Comparison of ENCODE assay signal across 18 mouse cellular contexts in genomic region chr7:99164873-99165410, GRCm38 (mm10). TPM values are rescaled to one million over a fixed set of nuclear protein-coding genes. Genes with fewer than 3 reads are reported as not detected.
DNase-seq lines count a peak whose midpoint lies in the region; ATAC-seq lines count a peak whose summit lies in the region.
"Had no signal": no experiment of that assay in that cellular context is flagged by ENCODE, and none has a peak within 500 bp of the region (broad histone marks: within the 10 kb centered on the region; RNA-seq: fewer than 3 reads in every experiment).

No protein-coding gene starts in this region.

- peaks cover 65% of the 10 kb centered on the region for H3K4me1 ChIP-seq in liver, embryonic 15.5 days (replicated peaks)
- peaks cover 16% of the 10 kb centered on the region for H3K4me1 ChIP-seq in liver, embryonic 11.5 days (replicated peaks; ENCODE audit: control insufficient read depth, insufficient read depth, low read length)
- H3K4me1 ChIP-seq in embryonic facial prominence, embryonic 13.5 days, result peaks cover 14% of the 10 kb centered on the region; the same call in 1 of the 2 replicates
- peaks cover 38% of the 10 kb centered on the region for H3K4me1 ChIP-seq in intestine, embryonic 15.5 days (replicated peaks)
- peaks cover 31% of the 10 kb centered on the region for H3K4me1 ChIP-seq in stomach, embryonic 16.5 days (ENCODE audit: control insufficient read depth, insufficient read depth, low read length)

- no peaks in the 10 kb centered on the region for H3K9me3 ChIP-seq in liver, embryonic 15.5 days (replicated peaks)
- no peaks in the 10 kb centered on the region for H3K9me3 ChIP-seq in liver, embryonic 11.5 days (ENCODE audit: control insufficient read depth, low read length)
- H3K9me3 ChIP-seq in embryonic facial prominence, embryonic 13.5 days, result no peaks in the 10 kb centered on the region
- no peaks in the 10 kb centered on the region for H3K9me3 ChIP-seq in intestine, embryonic 15.5 days
- no peaks in the 10 kb centered on the region for H3K9me3 ChIP-seq in stomach, embryonic 16.5 days (replicated peaks; ENCODE audit: control insufficient read depth, low read length)
- H3K9me3 ChIP-seq: heart, embryonic 15.5 days; hindbrain, embryonic 13.5 days; limb, embryonic 12.5 days had no signal

- H3K27ac ChIP-seq in liver, embryonic 15.5 days (replicated peaks), result 0 out of 2 replicates have a peak overlapping the region, but pooled peaks have one; percentile 10
- no peak overlapping the region for H3K27ac ChIP-seq in liver, embryonic 11.5 days (ENCODE audit: low read depth, low read length)
- H3K27ac ChIP-seq in embryonic facial prominence, embryonic 13.5 days, result no peak overlapping the region
- H3K27ac ChIP-seq in intestine, embryonic 15.5 days, result peak overlapping the region; percentile 74
- peak overlapping the region; percentile 88 for H3K27ac ChIP-seq in stomach, embryonic 16.5 days (ENCODE audit: low read length)
- H3K27ac ChIP-seq: heart, embryonic 15.5 days; hindbrain, embryonic 13.5 days; limb, embryonic 12.5 days had no signal

- H3K4me3 ChIP-seq in liver, embryonic 15.5 days (replicated peaks), result no peak overlapping the region
- H3K4me3 ChIP-seq in liver, embryonic 11.5 days (ENCODE audit: low read depth, low read length), result no peak overlapping the region
- H3K4me3 ChIP-seq in embryonic facial prominence, embryonic 13.5 days, result no peak overlapping the region
- no peak overlapping the region for H3K4me3 ChIP-seq in intestine, embryonic 15.5 days (replicated peaks)
- H3K4me3 ChIP-seq in stomach, embryonic 16.5 days (replicated peaks; ENCODE audit: low read length), result no peak overlapping the region
- H3K4me3 ChIP-seq: heart, embryonic 15.5 days; hindbrain, embryonic 13.5 days; limb, embryonic 12.5 days had no signal

- H3K9ac ChIP-seq in liver, embryonic 15.5 days, result no peak overlapping the region
- no peak overlapping the region for H3K9ac ChIP-seq in liver, embryonic 11.5 days (ENCODE audit: low read depth, low read length)
- H3K9ac ChIP-seq in embryonic facial prominence, embryonic 13.5 days, result 0 out of 2 replicates have a peak overlapping the region, but pooled peaks have one; percentile 32
- H3K9ac ChIP-seq in intestine, embryonic 15.5 days, result no peak overlapping the region
- H3K9ac ChIP-seq in stomach, embryonic 16.5 days (ENCODE audit: low read length), result peak overlapping the region; percentile 18; the same call in 1 of the 2 replicates
- H3K9ac ChIP-seq: heart, embryonic 15.5 days; hindbrain, embryonic 13.5 days; limb, embryonic 12.5 days had no signal

- no peaks in the 10 kb centered on the region for H3K27me3 ChIP-seq in liver, embryonic 15.5 days
- no peaks in the 10 kb centered on the region for H3K27me3 ChIP-seq in liver, embryonic 11.5 days (replicated peaks; ENCODE audit: control insufficient read depth, insufficient read depth, low read length)
- H3K27me3 ChIP-seq in embryonic facial prominence, embryonic 13.5 days, result no peaks in the 10 kb centered on the region
- no peaks in the 10 kb centered on the region for H3K27me3 ChIP-seq in intestine, embryonic 15.5 days (replicated peaks)
- no peaks in the 10 kb centered on the region for H3K27me3 ChIP-seq in stomach, embryonic 16.5 days (ENCODE audit: control insufficient read depth, insufficient read depth, low read length)
- H3K27me3 ChIP-seq: heart, embryonic 15.5 days; hindbrain, embryonic 13.5 days; limb, embryonic 12.5 days had no signal

- DNase-seq in liver, embryonic 11.5 days (ENCODE audit: low spot score), result no peak
- DNase-seq in left cerebral cortex, adult 18-20 months (ENCODE audit: low spot score in 2 of 2), result no peak
- no peak for DNase-seq in gastrocnemius, postnatal 36 days
- DNase-seq: adrenal gland, postnatal 25 days; cerebellum, adult 9-10 months; gastrocnemius, postnatal 25 days; heart, postnatal 36 days; lung, postnatal 14 days; thymus, adult 18-20 months; thymus, postnatal 4 days had no signal

- WGBS in liver, embryonic 15.5 days (ENCODE audit: insufficient replicate concordance), result 72% methylated on average over 7 of the region's 7 CpGs
- WGBS in liver, embryonic 11.5 days, result 76% methylated on average over 7 of the region's 7 CpGs
- 81% methylated on average over 7 of the region's 7 CpGs for WGBS in embryonic facial prominence, embryonic 13.5 days
- 52% methylated on average over 7 of the region's 7 CpGs for whole genome bisulfite sequencing in intestine, embryonic 15.5 days
- 51% methylated on average over 7 of the region's 7 CpGs for WGBS in stomach, embryonic 16.5 days

- no peak for ATAC-seq in liver, embryonic 15.5 days (ENCODE audit: insufficient read depth)
- ATAC-seq in liver, embryonic 11.5 days (replicated peaks; ENCODE audit: low FRiP score), result no peak
- no peak for ATAC-seq in embryonic facial prominence, embryonic 13.5 days (ENCODE audit: insufficient number of reproducible peaks, insufficient read depth, low FRiP score, low TSS enrichment, low read depth)
- peak; percentile 38 for ATAC-seq in intestine, embryonic 15.5 days
- ATAC-seq in stomach, embryonic 16.5 days (ENCODE audit: insufficient read depth, low FRiP score), result 0 out of 2 replicates have a peak, but pooled peaks have one; percentile 32

- intact Hi-C loops in gastrocnemius, postnatal 36 days (cut with DNase I), result no loop called here

- H3K4me2 ChIP-seq in liver, embryonic 15.5 days, result no peak overlapping the region
- no peak overlapping the region for H3K4me2 ChIP-seq in liver, embryonic 11.5 days
- no peak overlapping the region for H3K4me2 ChIP-seq in embryonic facial prominence, embryonic 13.5 days
- no peak overlapping the region; the same call in 1 of the 2 replicates for H3K4me2 ChIP-seq in intestine, embryonic 15.5 days (replicated peaks)
- no peak overlapping the region for H3K4me2 ChIP-seq in stomach, embryonic 16.5 days (ENCODE audit: low read depth, low read length)
- H3K4me2 ChIP-seq: heart, embryonic 15.5 days; hindbrain, embryonic 13.5 days; limb, embryonic 12.5 days; midbrain, embryonic 11.5 days had no signal

- H3K36me3 ChIP-seq in liver, embryonic 15.5 days (replicated peaks), result peaks cover 17% of the 10 kb centered on the region
- no peaks in the 10 kb centered on the region; the same call in 1 of the 2 replicates for H3K36me3 ChIP-seq in liver, embryonic 11.5 days (ENCODE audit: control insufficient read depth, insufficient read depth, low read length)
- H3K36me3 ChIP-seq in embryonic facial prominence, embryonic 13.5 days, result no peaks in the 10 kb centered on the region
- no peaks in the 10 kb centered on the region for H3K36me3 ChIP-seq in intestine, embryonic 15.5 days
- H3K36me3 ChIP-seq in stomach, embryonic 16.5 days (ENCODE audit: control insufficient read depth, insufficient read depth, low read length), result no peaks in the 10 kb centered on the region
- H3K36me3 ChIP-seq: heart, embryonic 15.5 days; hindbrain, embryonic 13.5 days; limb, embryonic 12.5 days had no signal

RNA-seq across cellular contexts. Expression of gene Dgat2, which starts 17.6 kb away (rescaled TPM):
- 137 and 174 TPM in 2 replicates for polyA plus RNA-seq in liver, embryonic 15.5 days (2015; fragmentation: Nextera tagmentation; extraction: Ambion mirVana)
- 59.9 and 60.1 TPM in 2 replicates for polyA plus RNA-seq in liver, embryonic 11.5 days (2014; fragmentation: Nextera tagmentation; extraction: Ambion mirVana)
- polyA plus RNA-seq in embryonic facial prominence, embryonic 13.5 days (2015; fragmentation: Nextera tagmentation; extraction: Ambion mirVana), result 17.2 and 17.6 TPM in 2 replicates
- polyA plus RNA-seq in intestine, embryonic 15.5 days (2015; fragmentation: Nextera tagmentation; extraction: Ambion mirVana), result 176 and 204 TPM in 2 replicates
- polyA plus RNA-seq in stomach, embryonic 16.5 days (2015; fragmentation: Nextera tagmentation; extraction: Ambion mirVana), result 103 and 124 TPM in 2 replicates
- 10 to 100 TPM; 57.5 to 63.0 TPM for total RNA-seq in left cerebral cortex, adult 18-20 months (2021)
- 10 to 100 TPM; 44.6 to 70.1 TPM for total RNA-seq in gastrocnemius, postnatal 36 days (2021)

RNA-seq across cellular contexts. Expression of gene Uvrag, which starts 24.0 kb away (rescaled TPM):
- 8.3 and 9.7 TPM in 2 replicates for polyA plus RNA-seq in liver, embryonic 15.5 days (2015; fragmentation: Nextera tagmentation; extraction: Ambion mirVana)
- 14.5 and 16.2 TPM in 2 replicates for polyA plus RNA-seq in liver, embryonic 11.5 days (2014; fragmentation: Nextera tagmentation; extraction: Ambion mirVana)
- 16.5 and 18.2 TPM in 2 replicates for polyA plus RNA-seq in embryonic facial prominence, embryonic 13.5 days (2015; fragmentation: Nextera tagmentation; extraction: Ambion mirVana)
- polyA plus RNA-seq in intestine, embryonic 15.5 days (2015; fragmentation: Nextera tagmentation; extraction: Ambion mirVana), result 20.5 and 20.9 TPM in 2 replicates
- 14.4 and 14.8 TPM in 2 replicates for polyA plus RNA-seq in stomach, embryonic 16.5 days (2015; fragmentation: Nextera tagmentation; extraction: Ambion mirVana)
- total RNA-seq in left cerebral cortex, adult 18-20 months (2021), result 10 to 100 TPM; 51.7 to 56.8 TPM
- total RNA-seq in gastrocnemius, postnatal 36 days (2021), result 1 to 10 TPM; 8.6 to 9.7 TPM

Comparison
In these comparisons a context has a peak if more than half of its experiments do, and no peak if none do; other contexts are left out.
1. H3K27ac ChIP-seq: peak in liver, embryonic 15.5 days (single experiment), intestine, embryonic 15.5 days (single experiment) and stomach, embryonic 16.5 days (single experiment); none in liver, embryonic 11.5 days (single experiment) and embryonic facial prominence, embryonic 13.5 days (single experiment).
2. ATAC-seq: peak in intestine, embryonic 15.5 days (single experiment) and stomach, embryonic 16.5 days (single experiment); none in liver, embryonic 15.5 days (single experiment), liver, embryonic 11.5 days (single experiment) and embryonic facial prominence, embryonic 13.5 days (single experiment).
3. H3K9ac ChIP-seq: peak in embryonic facial prominence, embryonic 13.5 days (single experiment) and stomach, embryonic 16.5 days (single experiment); none in liver, embryonic 15.5 days (single experiment), liver, embryonic 11.5 days (single experiment) and intestine, embryonic 15.5 days (single experiment).